Mouse (Mus musculus): ENCODE measurements at regions not wholly inside any gene's neighbourhood (a gene's known extent, or its start where the extent isn't known, plus 50 kb on each side); places are given as distances from the start of the nearest gene placed in this dataset.
A peak's percentile ranks its signal among the peaks of the same experiment; 100 is the strongest.

- peak; percentile 84 for DNase-seq
Observed at GRCm38 (mm10) chr5:118380422-118381293, 135.6 kb downstream of the 2410131K14Rik start.

GRCm38 (mm10) chr5:118381294-118381675, 136.3 kb downstream of the 2410131K14Rik start:
- peak; percentile 80 for DNase-seq

GRCm38 (mm10) chr5:118386126-118386525, 141.1 kb downstream of the 2410131K14Rik start:
- peak; percentile 61 for DNase-seq

- no peak for DNase-seq
Observed at GRCm38 (mm10) chr5:118388419-118388818, 143.4 kb downstream of the 2410131K14Rik start.

- no peak for DNase-seq
Observed at GRCm38 (mm10) chr5:118390691-118391373, 145.8 kb downstream of the 2410131K14Rik start.

GRCm38 (mm10) chr5:118392932-118393487, 148.0 kb downstream of the 2410131K14Rik start:
- peak; percentile 19 for DNase-seq

GRCm38 (mm10) chr5:118394051-118394450, 149.0 kb downstream of the 2410131K14Rik start:
- no peak for DNase-seq

GRCm38 (mm10) chr5:118396004-118396725, 151.1 kb downstream of the 2410131K14Rik start:
- DNase-seq = no peak

GRCm38 (mm10) chr5:118400926-118401325, 155.9 kb downstream of the 2410131K14Rik start:
- no peak for DNase-seq

GRCm38 (mm10) chr5:118404398-118404797, 156.1 kb upstream of the Med13l start:
- no peak for DNase-seq

- no peak for DNase-seq
Observed at GRCm38 (mm10) chr5:118405421-118405820, 155.1 kb upstream of the Med13l start.

- no peak for DNase-seq
Observed at GRCm38 (mm10) chr5:118407451-118407850, 153.0 kb upstream of the Med13l start.

- no peak for DNase-seq
Observed at GRCm38 (mm10) chr5:118407973-118408372, 152.5 kb upstream of the Med13l start.

- DNase-seq = no peak
Observed at GRCm38 (mm10) chr5:118408826-118409225, 151.7 kb upstream of the Med13l start.

GRCm38 (mm10) chr5:118413428-118414282, 146.8 kb upstream of the Med13l start:
- peak; percentile 63 for DNase-seq

- DNase-seq = no peak
Observed at GRCm38 (mm10) chr5:118419344-118420037, 141.0 kb upstream of the Med13l start.

GRCm38 (mm10) chr5:118421884-118422821, 138.3 kb upstream of the Med13l start:
- peak; percentile 61 for DNase-seq

GRCm38 (mm10) chr5:118424177-118424576, 136.3 kb upstream of the Med13l start:
- no peak for DNase-seq

GRCm38 (mm10) chr5:118424764-118425568, 135.5 kb upstream of the Med13l start:
- DNase-seq = peak; percentile 91

All from kidney, postnatal 14 days (tissue).